Mouse (Mus musculus): ENCODE results near the gene Apold1. TPM values are rescaled to one million over a fixed set of nuclear protein-coding genes. Genes with fewer than 3 reads are reported as not detected.

Gene Apold1
- polyA plus RNA-seq, 1 experiment from 2014 or later = 1.7 TPM

GRCm38 (mm10) chr6:135011048-135011733, 29.7 kb downstream of the Apold1 start, which contains the start of gene Ddx47:
Gene Ddx47 (plus strand): TSS chr6:135011612.
- Histone ChIP-seq H3K27me3 (no peaks in the 10 kb centered on the region), H3K27ac (peak within 1 kb of the TSS; percentile 34; the same call in 1 of the 2 replicates)
- ATAC-seq (ENCODE audit: borderline replicate concordance, extremely low read depth, low FRiP score, low TSS enrichment) = peak; percentile 93; the same call in 1 of the 2 replicates

GRCm38 (mm10) chr6:135011734-135012116, 30.2 kb downstream of the Apold1 start:
- Histone ChIP-seq H3K9ac (peak overlapping the region; percentile 78), H3K4me1 (peaks cover 10% of the 10 kb centered on the region; the same call in 1 of the 2 replicates), H3K36me3 (peaks cover 35% of the 10 kb centered on the region), H3K4me3 (peak overlapping the region; percentile 79), H3K27me3 (no peaks in the 10 kb centered on the region), H3K27ac (peak overlapping the region; percentile 34; the same call in 1 of the 2 replicates), H3K9me3 (no peaks in the 10 kb centered on the region), H3K4me2 (peak overlapping the region; percentile 66)
- ATAC-seq (ENCODE audit: borderline replicate concordance, extremely low read depth, low FRiP score, low TSS enrichment) = peak; percentile 19; the same call in 1 of the 2 replicates
- WGBS = under 1% methylated on average over 14 of the region's 14 CpGs

More at GRCm38 (mm10) chr6:135011048-135011733, 29.7 kb downstream of the Apold1 start, which contains the start of gene Ddx47:
- H3K36me3 ChIP-seq = peaks cover 30% of the 10 kb centered on the region
- peak within 1 kb of the TSS; percentile 66 for H3K4me2 ChIP-seq
- H3K9ac ChIP-seq = peak within 1 kb of the TSS; percentile 78
- H3K9me3 ChIP-seq = no peaks in the 10 kb centered on the region
- H3K4me3 ChIP-seq = peak within 1 kb of the TSS; percentile 79
- H3K4me1 ChIP-seq = peaks cover 10% of the 10 kb centered on the region; the same call in 1 of the 2 replicates
- WGBS = 1% methylated on average over 19 of the region's 19 CpGs

GRCm38 (mm10) chr6:135017211-135017610, 35.7 kb downstream of the Apold1 start:
- no peak overlapping the region for H3K9ac ChIP-seq
- peaks cover 88% of the 10 kb centered on the region for H3K36me3 ChIP-seq
- H3K9me3 ChIP-seq = no peaks in the 10 kb centered on the region
- 73% methylated on average over 11 of the region's 11 CpGs for WGBS
- H3K4me1 ChIP-seq = peaks cover 2% of the 10 kb centered on the region; the same call in 1 of the 2 replicates
- H3K27me3 ChIP-seq = no peaks in the 10 kb centered on the region
- no peak overlapping the region for H3K4me2 ChIP-seq
- H3K4me3 ChIP-seq = no peak overlapping the region
- peak overlapping the region; percentile 60 for H3K27ac ChIP-seq
- ATAC-seq (ENCODE audit: borderline replicate concordance, extremely low read depth, low FRiP score, low TSS enrichment) = 0 out of 2 replicates have a peak, but pooled peaks have one; percentile 41

- H3K4me3 ChIP-seq = no peak overlapping the region
- H3K4me1 ChIP-seq = peaks cover 16% of the 10 kb centered on the region
- no peaks in the 10 kb centered on the region for H3K27me3 ChIP-seq
- H3K9ac ChIP-seq = no peak overlapping the region
- no peak for ATAC-seq (ENCODE audit: borderline replicate concordance, extremely low read depth, low FRiP score, low TSS enrichment)
- 81% methylated on average over 10 of the region's 10 CpGs for WGBS
- no peak overlapping the region for H3K4me2 ChIP-seq
- no peaks in the 10 kb centered on the region for H3K9me3 ChIP-seq
- H3K36me3 ChIP-seq = peaks cover 96% of the 10 kb centered on the region
- H3K27ac ChIP-seq = no peak overlapping the region
Observed at GRCm38 (mm10) chr6:135019564-135019963, 38.0 kb downstream of the Apold1 start.

GRCm38 (mm10) chr6:135021633-135022032, 40.1 kb downstream of the Apold1 start:
- H3K4me1 ChIP-seq = peaks cover 23% of the 10 kb centered on the region
- no peak overlapping the region for H3K4me3 ChIP-seq
- H3K27ac ChIP-seq = no peak overlapping the region
- no peak overlapping the region for H3K9ac ChIP-seq
- H3K36me3 ChIP-seq = peaks cover 75% of the 10 kb centered on the region
- no peak overlapping the region for H3K4me2 ChIP-seq
- H3K27me3 ChIP-seq = no peaks in the 10 kb centered on the region
- H3K9me3 ChIP-seq = no peaks in the 10 kb centered on the region
- WGBS = 87% methylated on average over 3 of the region's 3 CpGs
- no peak for ATAC-seq (ENCODE audit: borderline replicate concordance, extremely low read depth, low FRiP score, low TSS enrichment)

- Histone ChIP-seq H3K36me3 (peaks cover 57% of the 10 kb centered on the region), H3K27me3 (no peaks in the 10 kb centered on the region), H3K9me3 (no peaks in the 10 kb centered on the region), H3K27ac (peak overlapping the region; percentile 65), H3K9ac (no peak overlapping the region), H3K4me1 (peaks cover 29% of the 10 kb centered on the region), H3K4me3 (no peak overlapping the region), H3K4me2 (no peak overlapping the region)
- ATAC-seq (ENCODE audit: borderline replicate concordance, extremely low read depth, low FRiP score, low TSS enrichment) = no peak
- WGBS = 62% methylated on average over 14 of the region's 14 CpGs
Observed at GRCm38 (mm10) chr6:135023379-135023778, 41.9 kb downstream of the Apold1 start.

GRCm38 (mm10) chr6:135024781-135025420, 43.4 kb downstream of the Apold1 start:
- Histone ChIP-seq H3K36me3 (peaks cover 42% of the 10 kb centered on the region), H3K27ac (peak overlapping the region; percentile 83), H3K9ac (no peak overlapping the region), H3K4me1 (peaks cover 29% of the 10 kb centered on the region), H3K27me3 (no peaks in the 10 kb centered on the region), H3K4me3 (no peak overlapping the region), H3K4me2 (no peak overlapping the region), H3K9me3 (no peaks in the 10 kb centered on the region)
- WGBS = 59% methylated on average over 1 of the region's 1 CpGs
- ATAC-seq (ENCODE audit: borderline replicate concordance, extremely low read depth, low FRiP score, low TSS enrichment) = peak; percentile 49; the same call in 1 of the 2 replicates

- H3K27ac ChIP-seq = no peak overlapping the region; the same call in 1 of the 2 replicates
- no peak overlapping the region for H3K4me2 ChIP-seq
- H3K9me3 ChIP-seq = no peaks in the 10 kb centered on the region
- H3K4me1 ChIP-seq = peaks cover 29% of the 10 kb centered on the region
- no peaks in the 10 kb centered on the region for H3K27me3 ChIP-seq
- no peak overlapping the region for H3K4me3 ChIP-seq
- peak; percentile 60 for ATAC-seq (ENCODE audit: borderline replicate concordance, extremely low read depth, low FRiP score, low TSS enrichment)
- 14% methylated on average over 3 of the region's 3 CpGs for WGBS
- no peak overlapping the region for H3K9ac ChIP-seq
- H3K36me3 ChIP-seq = peaks cover 29% of the 10 kb centered on the region
Observed at GRCm38 (mm10) chr6:135026232-135026631, 44.7 kb downstream of the Apold1 start.

- Histone ChIP-seq H3K36me3 (peaks cover 24% of the 10 kb centered on the region), H3K9ac (no peak overlapping the region), H3K4me1 (peaks cover 29% of the 10 kb centered on the region), H3K9me3 (no peaks in the 10 kb centered on the region), H3K27ac (no peak overlapping the region; the same call in 1 of the 2 replicates), H3K4me2 (no peak overlapping the region), H3K4me3 (no peak overlapping the region), H3K27me3 (no peaks in the 10 kb centered on the region)
- ATAC-seq (ENCODE audit: borderline replicate concordance, extremely low read depth, low FRiP score, low TSS enrichment) = no peak
- WGBS = 46% methylated on average over 2 of the region's 2 CpGs
Observed at GRCm38 (mm10) chr6:135026755-135027154, 45.2 kb downstream of the Apold1 start.

- Histone ChIP-seq H3K9me3 (no peaks in the 10 kb centered on the region), H3K27me3 (no peaks in the 10 kb centered on the region), H3K36me3 (peaks cover 1% of the 10 kb centered on the region), H3K4me3 (no peak overlapping the region), H3K27ac (peak overlapping the region; percentile 13; the same call in 1 of the 2 replicates), H3K4me1 (peaks cover 14% of the 10 kb centered on the region), H3K4me2 (no peak overlapping the region), H3K9ac (no peak overlapping the region)
- 55% methylated on average over 4 of the region's 4 CpGs for WGBS
- no peak for ATAC-seq (ENCODE audit: borderline replicate concordance, extremely low read depth, low FRiP score, low TSS enrichment)
Observed at GRCm38 (mm10) chr6:135029246-135029645, 47.7 kb downstream of the Apold1 start.
